Mouse (Mus musculus): ENCODE results near the gene Esrrg. TPM values are rescaled to one million over a fixed set of nuclear protein-coding genes. Genes with fewer than 3 reads are reported as not detected.

Esrrg gene
- total RNA-seq (2023), result 0.12 to 0.22 TPM (median 0.15 TPM) in 3 of 4 replicates, not detected in the other

DNA sequence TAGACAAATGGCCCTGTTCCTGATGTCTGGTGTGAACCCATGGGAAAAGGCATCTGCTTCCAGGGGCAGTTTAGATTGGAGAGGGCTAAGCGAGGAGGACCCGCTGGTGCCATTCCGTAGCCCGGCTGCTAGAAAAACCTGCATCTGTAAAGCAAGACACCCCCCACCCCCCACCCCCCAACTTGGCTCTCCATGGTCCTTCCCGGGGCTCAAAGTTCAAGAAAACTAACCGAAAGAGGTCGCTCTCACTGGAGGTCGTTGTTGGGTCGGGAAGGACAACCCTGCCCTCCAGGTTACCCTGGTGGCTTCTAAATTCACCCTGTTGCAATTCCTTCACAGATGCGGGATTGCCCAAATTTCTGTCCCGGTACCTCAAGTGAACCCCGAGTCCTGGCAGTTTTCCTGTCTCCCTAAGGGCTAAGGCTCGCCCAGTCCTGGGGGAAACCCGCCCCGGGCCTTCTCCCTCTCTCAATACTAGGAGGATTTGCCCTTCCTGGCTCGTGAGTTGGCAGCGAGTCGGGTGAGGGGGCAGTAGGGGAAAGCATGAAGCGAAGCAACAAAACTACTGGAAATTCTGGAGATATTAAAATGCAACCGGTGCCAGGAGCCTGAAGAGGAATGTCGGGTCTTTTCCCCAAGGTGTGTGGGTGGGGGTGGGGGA, at the start of gene Esrrg:
Esrrg (plus strand) TSS at position 531 of the 661 bp plus-strand sequence.

DNA sequence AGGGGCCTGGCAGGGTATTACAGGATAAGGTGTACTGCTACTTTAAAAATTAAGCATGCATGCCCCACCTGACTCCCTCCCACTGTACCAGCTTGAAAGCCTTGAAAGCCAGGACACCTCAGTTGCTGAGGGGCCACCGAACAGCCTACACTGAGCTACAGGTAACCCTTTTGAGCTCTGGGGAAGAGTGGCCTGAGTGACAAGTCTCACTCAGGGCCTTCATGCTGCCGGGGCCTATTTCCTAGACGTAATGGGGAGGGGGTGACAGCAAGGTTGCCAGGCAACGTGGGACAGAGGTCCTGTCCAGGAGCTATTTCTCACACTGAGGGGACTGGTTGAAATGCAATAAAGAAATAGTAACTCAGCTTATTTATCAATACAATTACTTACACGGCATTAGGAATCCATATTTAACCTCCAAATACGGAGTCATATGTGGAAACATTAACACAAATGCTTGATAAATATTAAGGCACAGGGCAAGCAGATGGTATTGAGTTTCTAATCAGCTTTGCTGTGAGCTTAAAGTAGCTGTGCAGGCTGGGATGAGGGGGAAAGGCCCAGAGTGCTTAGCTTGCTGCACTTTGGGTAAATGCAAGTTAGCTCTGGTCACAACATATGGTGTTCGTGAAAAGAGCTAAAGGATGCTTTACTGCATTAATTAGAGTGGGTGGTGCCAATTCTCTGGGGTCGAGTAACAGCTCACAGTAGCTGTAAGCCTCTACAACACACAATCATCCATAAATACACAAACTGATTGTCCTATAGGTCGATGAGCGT, 653.5 kb downstream of the Esrrg start, which contains the start of gene Ush2a:
Ush2a (plus strand) TSS at position 121 of the 780 bp plus-strand sequence.

